Mouse (Mus musculus) embryonic facial prominence, embryonic 14.5 days (tissue): ENCODE data around the gene Mef2b. TPM values are rescaled to one million over a fixed set of nuclear protein-coding genes. Genes with fewer than 3 reads are reported as not detected.
A peak's percentile ranks its signal among the peaks of the same experiment; 100 is the strongest.

Source experiments
- ATAC-seq: fragments of 200-750 bp; cut with Nextera tagmentation; 2 replicates; pipeline ENCODE4 v1.8.0; 2017; ENCODE audit warnings: low read depth, moderate number of reproducible peaks, moderate TSS enrichment
- DNase-seq: peaks from one replicate; pipeline ENCODE4 v3.0.0-alpha.2; 2015; ENCODE audit warnings: low spot score
- H3K27ac ChIP-seq: fragments of 300-500 bp; sonication (generic); replicated peaks from 2 replicates; pipeline ENCODE4 v1.5.1; 2014; ENCODE audit warnings: low read depth, mild to moderate bottlenecking, low read length, moderate library complexity
- H3K27me3 ChIP-seq: fragments of 300-500 bp; sonication (generic); replicated peaks from 2 replicates; pipeline ENCODE4 v1.6.1; 2014; ENCODE audit warnings: low read length; ENCODE audit not compliant: control insufficient read depth, insufficient read depth
- H3K36me3 ChIP-seq: fragments of 300-500 bp; sonication (generic); 2 replicates; pipeline ENCODE4 v1.6.1; 2014; ENCODE audit warnings: low read length, mixed read lengths; ENCODE audit not compliant: control insufficient read depth, insufficient read depth
- H3K4me1 ChIP-seq: fragments of 300-500 bp; sonication (generic); 2 replicates; pipeline ENCODE4 v1.6.1; 2014; ENCODE audit warnings: antibody characterized with exemption, low read length; ENCODE audit not compliant: control insufficient read depth, insufficient read depth
- H3K4me2 ChIP-seq: fragments of 300-500 bp; sonication (generic); 2 replicates; pipeline ENCODE4 v1.6.1; 2014; ENCODE audit warnings: low read depth, mild to moderate bottlenecking, low read length, moderate library complexity, mixed read lengths
- H3K4me3 ChIP-seq: fragments of 300-500 bp; sonication (generic); 2 replicates; pipeline ENCODE4 v1.5.1; 2014; ENCODE audit warnings: low read depth, mild to moderate bottlenecking, low read length
- H3K9ac ChIP-seq: fragments of 300-500 bp; sonication (generic); 2 replicates; pipeline ENCODE4 v1.6.1; 2014; ENCODE audit warnings: low read depth, mild to moderate bottlenecking, low read length, moderate library complexity, mixed read lengths
- H3K9me3 ChIP-seq: fragments of 300-500 bp; sonication (generic); 2 replicates; pipeline ENCODE4 v1.6.1; 2016; ENCODE audit warnings: low read length; ENCODE audit not compliant: control insufficient read depth
- WGBS: fragments of 180-500 bp; shearing (Covaris S2); extraction: QIAGEN DNeasy Blood & Tissue Kit; methylation state at CpG from one replicate; pipeline ENCODE4 v1.1.7; 2014; 5-methylcytosine and 5-hydroxymethylcytosine counted together
- polyA plus RNA-seq: library from polyadenylated mRNA; unstranded; fragments of >200 nt; fragmentation: Nextera tagmentation; extraction: Ambion mirVana; gene quantifications from 2 replicates; pipeline ENCODE4 v1.2.1, GENCODE M21; 2014

The Mef2b gene
- polyA plus RNA-seq, 1 experiment from 2014 or later, result 4.9 TPM

GRCm38 (mm10) chr8:70128435-70128834 is 11.1 kb upstream of the Mef2b start:
- Histone ChIP-seq H3K36me3 (peaks cover 13% of the 10 kb centered on the region), H3K27ac (no peak overlapping the region), H3K4me2 (no peak overlapping the region), H3K4me1 (no peaks in the 10 kb centered on the region), H3K27me3 (no peaks in the 10 kb centered on the region), H3K9ac (no peak overlapping the region), H3K9me3 (no peaks in the 10 kb centered on the region), H3K4me3 (no peak overlapping the region)
- 71% methylated on average over 3 of the region's 3 CpGs for WGBS
- DNase-seq (no peak), ATAC-seq (no peak)

- Histone ChIP-seq H3K9me3 (no peaks in the 10 kb centered on the region), H3K9ac (no peak overlapping the region), H3K4me2 (no peak overlapping the region), H3K36me3 (peaks cover 23% of the 10 kb centered on the region), H3K27ac (no peak overlapping the region), H3K4me1 (no peaks in the 10 kb centered on the region), H3K27me3 (no peaks in the 10 kb centered on the region), H3K4me3 (no peak overlapping the region)
- peak; percentile 19; the same call in 1 of the 2 replicates for ATAC-seq
- peak; percentile 66 for DNase-seq
- 64% methylated on average over 9 of the region's 9 CpGs for WGBS
Observed at GRCm38 (mm10) chr8:70129309-70129952, 10.1 kb upstream of the Mef2b start.

- WGBS, result 80% methylated on average over 3 of the region's 3 CpGs
- peaks cover 29% of the 10 kb centered on the region for H3K36me3 ChIP-seq
- H3K27me3 ChIP-seq, result no peaks in the 10 kb centered on the region
- H3K9me3 ChIP-seq, result no peaks in the 10 kb centered on the region
- no peak overlapping the region for H3K4me3 ChIP-seq
- H3K4me1 ChIP-seq, result no peaks in the 10 kb centered on the region
- DNase-seq (no peak), ATAC-seq (no peak)
- no peak overlapping the region for H3K4me2 ChIP-seq
- H3K9ac ChIP-seq, result no peak overlapping the region
- no peak overlapping the region for H3K27ac ChIP-seq
Observed at GRCm38 (mm10) chr8:70130066-70130465, 9.4 kb upstream of the Mef2b start.

GRCm38 (mm10) chr8:70131166-70131883 is 8.2 kb upstream of the Mef2b start, which contains the start of gene Nr2c2ap:
Nr2c2ap (plus strand) TSS chr8:70131333.
- Histone ChIP-seq H3K9me3 (no peaks in the 10 kb centered on the region), H3K4me3 (peak within 1 kb of the TSS; percentile 61), H3K9ac (peak within 1 kb of the TSS; percentile 68), H3K4me2 (peak within 1 kb of the TSS; percentile 73), H3K4me1 (no peaks in the 10 kb centered on the region), H3K36me3 (peaks cover 41% of the 10 kb centered on the region), H3K27ac (no peak within 1 kb of the TSS), H3K27me3 (no peaks in the 10 kb centered on the region)
- WGBS, result 3% methylated on average over 36 of the region's 37 CpGs
- ATAC-seq, result peak; percentile 91
- peak; percentile 93 for DNase-seq

GRCm38 (mm10) chr8:70134086-70134485 is 5.4 kb upstream of the Mef2b start:
- WGBS, result 86% methylated on average over 5 of the region's 5 CpGs

GRCm38 (mm10) chr8:70134931-70135330 is 4.6 kb upstream of the Mef2b start:
- Histone ChIP-seq H3K27me3 (no peaks in the 10 kb centered on the region), H3K4me2 (no peak overlapping the region), H3K4me3 (no peak overlapping the region), H3K36me3 (peaks cover 47% of the 10 kb centered on the region), H3K9ac (no peak overlapping the region), H3K27ac (no peak overlapping the region), H3K9me3 (no peaks in the 10 kb centered on the region), H3K4me1 (peaks cover 6% of the 10 kb centered on the region; the same call in 1 of the 2 replicates)
- ATAC-seq (no peak), DNase-seq (no peak)
- WGBS, result 92% methylated on average over 9 of the region's 9 CpGs

More at GRCm38 (mm10) chr8:70134086-70134485, 5.4 kb upstream of the Mef2b start:
- DNase-seq (no peak), ATAC-seq (no peak)
- Histone ChIP-seq H3K27me3 (no peaks in the 10 kb centered on the region), H3K36me3 (peaks cover 47% of the 10 kb centered on the region), H3K9me3 (no peaks in the 10 kb centered on the region), H3K4me2 (no peak overlapping the region), H3K4me1 (peaks cover 6% of the 10 kb centered on the region; the same call in 1 of the 2 replicates), H3K27ac (no peak overlapping the region), H3K9ac (no peak overlapping the region), H3K4me3 (no peak overlapping the region)

GRCm38 (mm10) chr8:70136591-70136990 is 2.9 kb upstream of the Mef2b start:
- Histone ChIP-seq H3K4me3 (no peak overlapping the region), H3K27ac (no peak overlapping the region), H3K27me3 (no peaks in the 10 kb centered on the region), H3K36me3 (peaks cover 47% of the 10 kb centered on the region), H3K9ac (no peak overlapping the region), H3K9me3 (no peaks in the 10 kb centered on the region), H3K4me2 (no peak overlapping the region), H3K4me1 (peaks cover 12% of the 10 kb centered on the region)
- ATAC-seq (no peak), DNase-seq (no peak)
- WGBS, result 75% methylated on average over 4 of the region's 4 CpGs

GRCm38 (mm10) chr8:70137890-70138289 is 1.6 kb upstream of the Mef2b start:
- Histone ChIP-seq H3K36me3 (peaks cover 51% of the 10 kb centered on the region), H3K4me2 (peak overlapping the region; percentile 62), H3K4me1 (peaks cover 12% of the 10 kb centered on the region), H3K4me3 (peak overlapping the region; percentile 56), H3K27me3 (no peaks in the 10 kb centered on the region), H3K9ac (peak overlapping the region; percentile 70), H3K9me3 (no peaks in the 10 kb centered on the region), H3K27ac (no peak overlapping the region)
- DNase-seq (no peak), ATAC-seq (no peak)
- 90% methylated on average over 4 of the region's 4 CpGs for WGBS
